Mouse (Mus musculus) NIH3T3 (cell line): ENCODE measurements at regions not wholly inside any gene's neighbourhood (a gene's known extent, or its start where the extent isn't known, plus 50 kb on each side); places are given as distances from the start of the nearest gene placed in this dataset.

Experiments used
- DNase-seq: peaks from one replicate; pipeline ENCODE4 v3.0.0-alpha.2; 2012; ENCODE audit warnings: low read depth

- DNase-seq: no peak
Measured at GRCm38 (mm10) chr10:44939403-44939802, 127.6 kb upstream of the Prep start.

DNA sequence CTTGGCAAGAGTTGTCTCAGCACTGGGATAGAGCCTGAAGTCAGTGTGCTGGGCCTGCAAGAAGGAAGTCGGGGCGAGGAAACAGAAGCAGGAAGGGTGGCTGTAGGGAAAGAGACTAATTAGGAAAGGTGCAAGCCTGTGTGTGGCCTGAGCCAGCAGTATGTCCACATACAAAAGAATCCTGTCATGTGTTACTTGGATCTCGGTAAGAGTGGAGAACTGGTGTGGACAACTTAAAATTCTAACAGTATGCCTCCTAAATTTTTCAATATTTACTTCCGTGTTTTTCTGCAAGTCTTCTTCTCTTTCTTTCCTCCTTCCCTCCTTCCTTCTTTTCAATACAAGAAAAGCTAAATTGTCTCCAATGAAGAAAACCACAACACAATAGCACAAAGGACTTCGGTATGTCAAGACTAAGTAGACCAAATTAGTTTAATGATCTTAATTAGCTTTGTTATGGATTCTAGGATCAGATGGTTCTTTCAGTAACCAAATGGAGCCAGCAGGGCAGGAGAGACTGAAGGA lies 130.0 kb upstream of the Prep start:
- DNase-seq: no peak

- no peak for DNase-seq
Measured at GRCm38 (mm10) chr10:44930796-44931195, 136.2 kb upstream of the Prep start.

- DNase-seq: no peak
Measured at GRCm38 (mm10) chr10:44913751-44914388, 153.1 kb upstream of the Prep start.

- no peak for DNase-seq
Measured at GRCm38 (mm10) chr10:44904520-44904919, 162.5 kb upstream of the Prep start.

DNA sequence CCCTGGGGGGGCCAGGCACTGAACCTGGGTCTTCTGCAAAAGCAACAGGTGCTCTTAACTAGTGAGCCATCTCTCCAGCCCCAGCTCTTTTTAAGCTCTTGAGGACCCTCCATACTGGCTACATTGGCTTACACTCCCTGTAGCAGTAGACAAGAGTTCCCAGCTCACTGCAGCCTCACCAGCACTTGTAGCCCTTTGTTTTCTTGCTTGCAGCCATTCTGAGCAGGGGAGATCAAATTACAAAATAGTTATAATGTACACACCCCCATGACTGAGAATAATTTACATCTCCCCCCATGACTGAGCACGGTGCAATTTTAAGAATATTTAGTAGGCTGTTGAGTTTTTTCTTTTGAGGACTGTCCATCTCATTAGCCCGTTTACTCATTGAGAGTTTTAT lies 165.8 kb upstream of the Prep start:
- no peak for DNase-seq

DNA sequence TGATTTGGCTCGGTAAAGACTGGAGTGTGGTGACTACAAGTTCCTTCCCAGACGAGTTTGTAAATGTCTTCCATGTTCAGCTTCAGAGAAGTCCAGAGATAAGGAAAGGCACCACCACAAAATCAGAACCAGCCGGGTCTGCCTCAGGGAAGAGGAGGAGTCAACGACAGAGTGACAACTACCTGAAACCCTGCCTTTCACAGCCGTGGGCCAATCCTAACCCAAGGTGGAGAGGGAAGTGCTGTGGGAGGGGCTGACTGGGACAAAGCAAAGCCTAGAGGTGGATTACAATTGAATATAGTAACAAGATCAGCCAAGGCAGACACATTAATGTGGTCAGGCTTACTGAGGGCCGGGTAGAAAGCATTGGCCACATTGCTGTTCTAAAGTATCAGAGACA lies 174.9 kb upstream of the Prep start:
- DNase-seq: no peak

GRCm38 (mm10) chr10:44887081-44887683 lies 179.8 kb upstream of the Prep start:
- DNase-seq: peak; percentile 4

GRCm38 (mm10) chr10:44881967-44882366 lies 185.0 kb upstream of the Prep start:
- no peak for DNase-seq

DNA sequence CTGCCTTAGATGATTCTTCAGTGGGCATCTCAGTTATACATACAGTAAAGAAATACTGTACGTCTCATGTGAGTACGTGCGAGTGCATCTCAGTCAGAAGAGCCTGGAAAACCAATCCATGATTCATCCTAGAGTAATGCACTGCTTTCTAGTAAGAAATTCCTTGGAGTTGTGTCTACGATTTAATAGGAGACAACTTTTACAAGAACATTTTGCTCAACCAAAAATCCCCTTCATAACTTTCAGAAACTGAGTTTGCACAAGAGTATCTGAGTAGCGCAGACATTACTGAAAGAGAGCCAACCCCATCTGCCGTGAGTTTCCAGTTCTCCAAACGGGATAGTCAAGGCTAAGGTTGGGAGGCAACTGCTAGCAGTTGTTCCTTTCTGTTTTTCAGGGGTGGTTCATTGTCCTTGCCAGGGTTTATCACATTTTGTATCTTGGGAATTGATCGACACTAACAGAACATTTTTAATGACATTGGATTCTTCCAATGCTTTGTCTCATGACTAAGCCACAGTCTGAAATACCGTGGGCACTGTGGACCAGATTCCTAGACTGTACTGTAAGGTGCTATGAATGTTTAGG lies 189.8 kb upstream of the Prep start:
- DNase-seq: peak; percentile 31

DNA sequence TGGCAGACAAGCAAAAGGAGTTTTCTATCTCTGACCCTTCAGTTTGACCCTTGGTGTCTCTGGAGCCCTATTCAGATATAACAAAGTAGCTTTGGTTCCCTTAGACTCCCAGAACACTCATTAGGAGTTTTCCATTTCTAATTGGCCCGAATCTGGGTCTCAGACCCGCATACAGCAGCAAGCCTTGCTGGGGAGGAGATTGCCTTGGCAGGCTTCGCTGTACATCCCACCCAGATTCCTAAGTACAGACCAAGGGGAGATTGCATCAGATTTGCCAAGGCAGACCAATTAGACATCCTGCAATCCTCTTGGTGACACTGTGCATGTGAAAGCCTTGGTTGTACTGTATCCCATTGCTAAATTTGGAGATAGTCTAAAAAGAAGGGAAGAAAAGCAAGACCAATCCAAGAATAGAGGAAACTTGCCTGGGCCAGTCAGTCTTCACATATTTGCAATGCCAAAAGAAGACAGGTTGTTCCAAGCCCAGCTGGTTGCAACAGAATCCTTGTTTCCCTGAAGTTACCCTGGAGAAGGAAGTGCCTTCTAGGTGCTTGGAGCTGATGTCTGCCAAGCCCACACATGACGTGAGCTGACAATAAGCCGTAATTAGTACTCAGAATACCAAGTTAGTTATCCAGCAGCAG lies 193.2 kb upstream of the Prep start:
- DNase-seq: no peak

DNA sequence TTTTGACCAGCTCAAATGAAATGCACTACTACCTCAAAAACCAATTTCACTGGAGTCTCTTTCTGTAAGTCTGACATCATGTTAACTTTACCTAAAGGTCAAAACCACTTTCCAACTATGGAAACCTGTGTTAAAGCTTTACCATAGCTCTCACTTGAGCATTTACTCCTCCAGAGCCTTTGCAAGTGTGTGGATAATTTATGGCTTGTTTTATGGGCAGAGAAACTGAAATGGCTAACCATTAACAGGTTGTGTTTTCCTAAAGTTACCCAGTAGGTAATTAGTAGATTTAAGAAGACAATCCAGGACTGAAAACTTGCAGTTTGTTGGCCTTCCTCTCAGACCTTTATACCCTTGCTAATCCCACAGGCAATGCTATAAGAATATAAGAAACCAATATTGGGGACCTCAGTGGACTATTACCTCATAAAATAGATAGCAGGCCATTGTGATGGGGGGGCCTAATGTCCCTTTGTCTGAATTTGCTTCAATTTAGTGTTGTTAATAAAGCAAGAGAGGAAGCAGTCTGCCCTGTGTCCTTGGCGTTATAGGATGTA lies 202.7 kb upstream of the Prep start:
- DNase-seq: no peak

GRCm38 (mm10) chr10:44862360-44862674 lies 204.7 kb upstream of the Prep start:
- no peak for DNase-seq

- DNase-seq: no peak
Measured at GRCm38 (mm10) chr10:44861671-44862359, 205.2 kb upstream of the Prep start.

DNA sequence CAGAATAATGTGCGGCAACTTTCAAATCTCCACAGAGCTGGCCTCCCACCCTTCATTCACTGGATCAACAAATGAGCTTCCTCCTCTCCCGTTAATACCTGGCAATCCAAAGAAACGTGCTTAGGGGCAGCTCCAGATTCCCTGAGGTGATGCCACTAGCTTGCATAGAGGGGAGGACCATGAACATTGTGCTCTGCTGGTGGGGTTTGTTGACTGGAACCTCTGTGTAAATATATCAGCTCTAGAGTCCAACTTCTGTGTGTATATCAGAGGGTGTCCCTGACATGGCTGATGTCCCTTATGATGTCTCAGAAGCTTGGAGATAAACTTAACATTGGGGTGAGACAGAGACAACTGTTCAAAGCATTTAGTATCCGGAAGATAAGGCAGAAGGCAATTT lies 209.6 kb upstream of the Prep start:
- no peak for DNase-seq

DNA sequence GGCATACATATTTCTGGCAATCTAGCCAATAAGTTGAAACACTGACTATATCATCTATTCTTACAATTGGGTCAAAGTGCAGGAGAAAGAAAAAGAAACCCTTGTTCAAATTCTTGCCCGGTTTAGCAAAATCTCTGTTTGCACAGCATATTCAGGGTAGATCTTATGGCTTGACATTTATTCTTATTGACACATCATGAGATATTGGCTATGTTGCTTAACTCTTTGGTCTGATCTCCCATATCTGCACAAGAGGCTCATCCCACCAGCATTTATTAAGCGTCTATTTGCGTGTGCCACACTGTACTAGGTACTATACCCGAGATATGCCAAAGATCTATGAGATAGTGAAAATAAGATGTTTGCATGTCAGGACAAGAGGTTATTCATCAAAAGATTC lies 212.9 kb upstream of the Prep start:
- no peak for DNase-seq

DNA sequence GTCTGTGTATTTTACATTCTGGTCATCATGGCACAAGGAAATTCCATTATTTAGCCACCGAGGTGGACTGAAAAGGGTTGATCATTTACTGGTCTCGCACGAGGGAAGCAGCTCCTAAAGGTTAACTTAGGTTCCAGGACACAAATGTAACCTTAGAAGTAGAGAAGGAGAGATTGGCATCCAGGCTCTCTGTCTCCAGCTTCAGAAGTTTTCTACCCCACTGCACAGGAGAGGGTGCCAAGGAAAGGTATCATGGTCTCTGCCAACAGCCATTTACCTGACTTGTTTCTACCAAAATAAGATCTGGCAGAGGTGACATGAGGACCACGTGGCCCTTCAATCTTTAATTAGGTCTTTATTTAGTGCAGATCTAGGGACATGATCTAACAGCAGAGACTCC lies 218.0 kb upstream of the Prep start:
- DNase-seq: no peak

GRCm38 (mm10) chr10:44846765-44847164 lies 220.2 kb upstream of the Prep start:
- DNase-seq: no peak

GRCm38 (mm10) chr10:44846149-44846548 lies 220.9 kb upstream of the Prep start:
- no peak for DNase-seq

GRCm38 (mm10) chr10:44840449-44840848 lies 226.6 kb upstream of the Prep start:
- DNase-seq: no peak

- no peak for DNase-seq
Measured at GRCm38 (mm10) chr10:44832455-44832854, 234.5 kb upstream of the Prep start.

- no peak for DNase-seq
Measured at GRCm38 (mm10) chr10:44826271-44826670, 240.7 kb upstream of the Prep start.
